Mouse (Mus musculus) MEL (cell line): ENCODE measurements around the gene Spop. TPM values are rescaled to one million over a fixed set of nuclear protein-coding genes. Genes with fewer than 3 reads are reported as not detected.

Source experiments
- DNase-seq: peaks from one replicate; pipeline ENCODE4 v3.0.0; 2011; ENCODE audit warnings: low read depth, low spot score
- H3K27ac ChIP-seq: 2 replicates; pipeline ENCODE4 v1.5.1; 2012; ENCODE audit warnings: low read depth, mild to moderate bottlenecking, control low read depth, low read length, moderate library complexity; ENCODE audit not compliant: control insufficient read depth
- H3K27me3 ChIP-seq, 2 experiments: fragments of 150-350 bp in 1 of 2; sonication (generic) in 1 of 2; 2 replicates each; pipeline ENCODE4 v1.6.1; 2012; ENCODE audit warnings: low read length in 2 of 2, mild to moderate bottlenecking in 2 of 2, improper control_type of control experiment in 1 of 2, moderate library complexity in 1 of 2; ENCODE audit not compliant: insufficient read depth in 2 of 2, control insufficient read depth in 1 of 2
- H3K36me3 ChIP-seq, 2 experiments: 2 replicates each; pipeline ENCODE4 v1.6.1; 2012 to 2014; ENCODE audit warnings: low read length in 2 of 2, improper control_type of control experiment in 1 of 2, inconsistent platforms in 1 of 2, mild to moderate bottlenecking in 1 of 2; ENCODE audit not compliant: insufficient read depth in 2 of 2, control insufficient read depth in 1 of 2
- H3K4me1 ChIP-seq, 2 experiments: fragments of 150-350 bp in 1 of 2; sonication (generic) in 1 of 2; 2 replicates each; pipeline ENCODE4 v1.6.1; 2012; ENCODE audit warnings: low read length in 2 of 2, improper control_type of control experiment in 1 of 2, mild to moderate bottlenecking in 1 of 2; ENCODE audit not compliant: insufficient read depth in 2 of 2, control insufficient read depth in 1 of 2
- H3K4me3 ChIP-seq, 2 experiments: fragments of 150-350 bp in 1 of 2; sonication (generic) in 1 of 2; 2 replicates each; pipeline ENCODE4 v1.5.1; 2012; ENCODE audit warnings: low read depth in 2 of 2, low read length in 2 of 2, mild to moderate bottlenecking in 2 of 2, moderate library complexity in 2 of 2, control low read depth in 1 of 2, improper control_type of control experiment in 1 of 2; ENCODE audit not compliant: control insufficient read depth in 1 of 2, insufficient read depth in 1 of 2
- H3K79me2 ChIP-seq: 2 replicates; pipeline ENCODE4 v1.6.1; 2012; ENCODE audit warnings: mild to moderate bottlenecking, low read length, moderate library complexity; ENCODE audit not compliant: control insufficient read depth, poor library complexity, insufficient read depth
- H3K9ac ChIP-seq: 2 replicates; pipeline ENCODE4 v1.6.1; 2012; ENCODE audit warnings: low read depth, mild to moderate bottlenecking, control low read depth, low read length, moderate library complexity; ENCODE audit not compliant: control insufficient read depth, poor library complexity, severe bottlenecking
- H3K9me3 ChIP-seq: fragments of 150-350 bp; sonication (generic); replicated peaks from 2 replicates; pipeline ENCODE4 v1.6.1; 2012; ENCODE audit warnings: mild to moderate bottlenecking, low read length, improper control_type of control experiment, moderate library complexity; ENCODE audit not compliant: insufficient read depth
- CTCF ChIP-seq, 3 experiments: IDR thresholded peaks in 2 of 3; conservative IDR thresholded peaks in 1 of 3; 2 replicates each; pipeline ENCODE4 v1.5.1; 2011 to 2012; ENCODE audit warnings: low read length in 3 of 3, low read depth in 2 of 3, mild to moderate bottlenecking in 2 of 3, improper control_type of control experiment in 1 of 3, inconsistent platforms in 1 of 3, mixed read lengths in 1 of 3, moderate library complexity in 1 of 3; ENCODE audit not compliant: control insufficient read depth in 1 of 3, insufficient read depth in 1 of 3, poor library complexity in 1 of 3, severe bottlenecking in 1 of 3
- E2F4 ChIP-seq: IDR thresholded peaks from 2 replicates; pipeline ENCODE4 v1.6.1; 2011; ENCODE audit warnings: low read depth, low read length, improper control_type of control experiment, borderline replicate concordance
- ELF1 ChIP-seq: IDR thresholded peaks from 2 replicates; pipeline ENCODE4 v1.6.1; 2014; ENCODE audit warnings: low read depth, mild to moderate bottlenecking, inconsistent platforms, low read length, improper control_type of control experiment, moderate library complexity
- EP300 ChIP-seq, 2 experiments: IDR thresholded peaks; 2 replicates each; pipeline ENCODE4 v1.6.1; 2011; ENCODE audit warnings: improper control_type of control experiment in 2 of 2, low read length in 2 of 2, low read depth in 1 of 2, mild to moderate bottlenecking in 1 of 2
- ETS1 ChIP-seq: IDR thresholded peaks from 2 replicates; pipeline ENCODE4 v1.6.1; 2012; ENCODE audit warnings: low read depth, mild to moderate bottlenecking, inconsistent platforms, low read length, improper control_type of control experiment, moderate library complexity
- GATA1 ChIP-seq: IDR thresholded peaks from 2 replicates; pipeline ENCODE4 v1.6.1; 2011; ENCODE audit warnings: low read depth, low read length, improper control_type of control experiment
- JUND ChIP-seq: IDR thresholded peaks from 2 replicates; pipeline ENCODE4 v1.6.1; 2011; ENCODE audit warnings: low read depth, mild to moderate bottlenecking, improper control_type of control experiment, low read length
- MAFK ChIP-seq: IDR thresholded peaks from 2 replicates; pipeline ENCODE4 v1.6.1; 2011; ENCODE audit warnings: low read depth, mild to moderate bottlenecking, low read length, improper control_type of control experiment, borderline replicate concordance
- MEF2A ChIP-seq: IDR thresholded peaks from 2 replicates; pipeline ENCODE4 v1.6.1; 2014; ENCODE audit warnings: low read depth, mild to moderate bottlenecking, inconsistent platforms, low read length, improper control_type of control experiment; ENCODE audit not compliant: poor library complexity, insufficient replicate concordance, severe bottlenecking; ENCODE audit errors: extremely low read depth
- MXI1 ChIP-seq: IDR thresholded peaks from 2 replicates; pipeline ENCODE4 v1.6.1; 2011; ENCODE audit warnings: mild to moderate bottlenecking, low read depth, low read length, improper control_type of control experiment
- MYB ChIP-seq: IDR thresholded peaks from 2 replicates; pipeline ENCODE4 v1.6.1; 2011; ENCODE audit warnings: mild to moderate bottlenecking, low read depth, low read length, improper control_type of control experiment
- NRF1 ChIP-seq: IDR thresholded peaks from 2 replicates; pipeline ENCODE4 v1.6.1; 2014; ENCODE audit warnings: low read depth, mild to moderate bottlenecking, inconsistent platforms, low read length, improper control_type of control experiment, moderate library complexity; ENCODE audit not compliant: poor library complexity, insufficient read depth, severe bottlenecking
- POLR2AphosphoS2 ChIP-seq: IDR thresholded peaks from 2 replicates; pipeline ENCODE4 v1.6.1; 2011; ENCODE audit warnings: low read length, improper control_type of control experiment
- SIN3A ChIP-seq: IDR thresholded peaks from 2 replicates; pipeline ENCODE4 v1.6.1; 2012; ENCODE audit warnings: low read length, improper control_type of control experiment, inconsistent platforms
- TAL1 ChIP-seq: IDR thresholded peaks from 2 replicates; pipeline ENCODE4 v1.6.1; 2012; ENCODE audit warnings: mild to moderate bottlenecking, inconsistent platforms, low read length, moderate library complexity, mixed read lengths
- TCF12 ChIP-seq: IDR thresholded peaks from 2 replicates; pipeline ENCODE4 v1.6.1; 2014; ENCODE audit warnings: low read depth, mild to moderate bottlenecking, inconsistent platforms, low read length, improper control_type of control experiment, moderate library complexity
- USF1 ChIP-seq: IDR thresholded peaks from 2 replicates; pipeline ENCODE4 v1.6.1; 2014; ENCODE audit warnings: low read depth, mild to moderate bottlenecking, inconsistent platforms, low read length, improper control_type of control experiment, moderate library complexity
- polyA plus RNA-seq, 2 experiments: library from polyadenylated mRNA; stranded (reverse) in 1 of 2; unstranded in 1 of 2; fragments of >175 nt in 1 of 2; fragments of >200 nt in 1 of 2; gene quantifications; 2 replicates each; pipeline versions ENCODE4 v1.2.1 to v1.2.4; 2012; ENCODE audit warnings: low replicate concordance in 2 of 2, low read depth in 1 of 2; ENCODE audit not compliant: insufficient read length in 2 of 2, insufficient read depth in 1 of 2, missing spikeins in 1 of 2
- total RNA-seq: library from RNA; depleted of rRNA; stranded (reverse); fragments of 300-350 nt; gene quantifications from 2 replicates; pipeline ENCODE4 v1.2.3, GENCODE M21; 2012

The Spop gene
- total and polyA plus RNA-seq, 3 experiments = 41.5 to 84.0 TPM; not detected in 1

- no peaks in the 10 kb centered on the region for H3K9me3 ChIP-seq
- TF ChIP-seq TCF12 (no peak), USF1 (no peak), TAL1 (no peak), EP300 (IDR thresholded peaks at IDR 0.05; ENCODE audit: low read depth in 1 of 2, low read length in 2 of 2) (no peak), JUND (no peak), MAFK (no peak), MXI1 (no peak), SIN3A (no peak), NRF1 (no peak), ELF1 (no peak), POLR2AphosphoS2 (no peak)
- TF ChIP-seq, all 39 proteins: peak for 0
- Histone ChIP-seq H3K4me1 (peaks cover 6 to 9% of the 10 kb centered on the region in 2 experiments; a peak in 2 of 4 replicates), H3K79me2 (no peaks in the 10 kb centered on the region), H3K4me3 (no peak overlapping the region), H3K27ac (no peak overlapping the region), H3K9ac (no peak overlapping the region), H3K36me3 (peaks cover 14 to 30% of the 10 kb centered on the region in 2 experiments), H3K27me3 (no peaks in the 10 kb centered on the region)
- DNase-seq = no peak
Observed at GRCm38 (mm10) chr11:95378926-95379325, 35.0 kb upstream of the Spop start.

DNA sequence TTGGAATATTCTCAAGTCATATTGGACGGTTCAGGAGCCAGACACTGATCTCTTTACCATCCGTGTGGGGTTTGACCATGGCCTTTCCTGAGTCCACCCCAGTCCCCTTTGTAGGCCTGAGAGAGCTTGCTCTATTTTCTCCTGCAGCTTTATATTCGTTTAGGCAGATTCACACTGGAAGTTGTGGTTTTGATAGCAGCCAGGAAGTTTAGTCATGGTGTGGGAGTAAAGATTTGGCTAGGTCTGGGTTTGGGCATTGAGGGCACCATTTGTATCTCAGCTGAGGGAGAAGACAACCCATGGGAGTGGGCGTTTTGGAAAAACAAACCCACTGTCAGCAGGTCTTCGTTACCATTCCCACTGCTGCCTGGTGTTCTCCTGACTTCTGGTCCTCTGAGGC, 34.3 kb upstream of the Spop start:
- peaks cover 14 to 25% of the 10 kb centered on the region in 2 experiments for H3K36me3 ChIP-seq

More for the DNA sequence above, 34.3 kb upstream of the Spop start:
- H3K9me3 ChIP-seq = no peaks in the 10 kb centered on the region
- peaks cover 6 to 9% of the 10 kb centered on the region in 2 experiments; a peak in 2 of 4 replicates for H3K4me1 ChIP-seq
- H3K27ac ChIP-seq = peak overlapping the region; percentile 5; the same call in 1 of the 2 replicates
- H3K4me3 ChIP-seq = no peak overlapping the region
- TF ChIP-seq GATA1 = peak; percentile 23; the same call in 1 of the 2 replicates
- TF ChIP-seq ETS1 = no peak
- no peak for TF ChIP-seq MXI1
- no peak for TF ChIP-seq ELF1
- no peak for TF ChIP-seq E2F4
- TF ChIP-seq MAFK = no peak
- no peak for TF ChIP-seq NRF1
- TF ChIP-seq MYB = no peak
- peak in 1 of 2 experiments; percentile 52; a peak in 1 of 4 replicates for TF ChIP-seq EP300 (IDR thresholded peaks at IDR 0.05; ENCODE audit: low read depth in 1 of 2, low read length in 2 of 2)
- no peak for TF ChIP-seq MEF2A
- TF ChIP-seq CTCF (IDR thresholded peaks at IDR 0.05 in 2 of 3, conservative IDR thresholded peaks at IDR 0.05 in 1 of 3; ENCODE audit: control insufficient read depth in 1 of 3, insufficient read depth in 1 of 3, low read depth in 2 of 3, low read length in 3 of 3, poor library complexity in 1 of 3, severe bottlenecking in 1 of 3) = no peak
- H3K79me2 ChIP-seq = no peaks in the 10 kb centered on the region; the same call in 1 of the 2 replicates
- DNase-seq = no peak
- no peak overlapping the region for H3K9ac ChIP-seq
- H3K27me3 ChIP-seq = no peaks in the 10 kb centered on the region
